Mouse (Mus musculus) small intestine, adult 2 months (tissue): ENCODE results near the gene Mid1.
"Not testable (repeated sequence)": the region's sequence is repeated elsewhere in the genome, so short reads cannot be mapped to it uniquely, and the experiment has no call there.

Experiments used
- CTCF ChIP-seq: fragments of 200-500 bp; IDR thresholded peaks from 2 replicates; pipeline ENCODE4 v1.5.1; 2012; ENCODE audit warnings: low read depth, mild to moderate bottlenecking, control low read depth, inconsistent platforms, low read length, moderate library complexity, mixed read lengths; ENCODE audit not compliant: insufficient replicate concordance, insufficient read length; ENCODE audit errors: extremely low read depth
- POLR2A ChIP-seq: fragments of 200-500 bp; IDR thresholded peaks from 2 replicates; pipeline ENCODE4 v1.6.1; 2012; ENCODE audit warnings: low read depth, mild to moderate bottlenecking, control low read depth, inconsistent platforms, low read length, moderate library complexity

DNA sequence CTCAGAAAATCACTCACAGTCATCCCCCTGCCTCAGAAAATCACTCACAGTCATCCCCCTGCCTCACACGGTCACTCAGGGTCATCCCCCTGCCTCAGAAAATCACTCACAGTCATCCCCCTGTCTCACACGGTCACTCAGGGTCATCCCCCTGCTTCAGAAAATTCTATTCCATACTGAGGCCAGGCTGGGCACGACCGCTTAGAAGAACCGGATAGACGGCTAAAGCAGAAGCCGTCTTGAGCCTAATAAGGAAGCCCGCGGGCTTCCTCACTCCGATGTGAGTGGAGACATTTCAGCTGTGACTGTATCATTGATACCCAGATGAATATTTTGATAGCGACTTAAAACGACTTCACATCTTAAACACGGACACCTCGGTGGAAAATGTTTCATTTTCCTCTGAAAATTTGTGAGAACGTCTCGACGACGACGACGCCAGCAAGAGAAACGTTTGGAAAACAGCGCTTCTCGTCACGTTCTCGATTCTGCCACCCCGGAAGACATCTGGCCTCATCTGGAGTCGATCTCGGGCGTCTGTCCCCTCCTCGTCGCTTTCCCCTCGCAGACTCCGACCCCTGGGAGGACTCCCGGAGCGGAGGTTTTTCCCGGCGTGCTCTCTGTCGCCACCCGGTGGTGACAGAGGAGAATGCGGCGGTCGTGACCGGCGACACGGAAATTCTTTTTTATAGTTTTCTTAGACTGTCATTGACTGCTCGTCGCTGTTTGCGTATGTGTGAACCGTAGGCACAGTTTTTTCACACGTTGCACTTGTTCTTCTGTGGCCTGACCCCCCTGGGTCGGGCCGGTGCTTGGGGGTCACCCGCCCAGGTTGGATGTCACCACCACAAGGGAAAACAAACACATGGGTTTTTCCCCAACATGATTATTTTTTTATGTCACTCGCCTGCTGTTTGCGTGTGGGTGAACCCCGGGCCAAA, 305.0 kb downstream of the Mid1 start:
- TF ChIP-seq CTCF, POLR2A: not testable (repeated sequence)
